Mouse (Mus musculus) small intestine, adult 2 months (tissue): ENCODE measurements around the gene Nup214. TPM values are rescaled to one million over a fixed set of nuclear protein-coding genes. Genes with fewer than 3 reads are reported as not detected.

Experiments used
- H3K27ac ChIP-seq: fragments of 200-500 bp; 2 replicates; pipeline ENCODE4 v1.5.1; 2012; ENCODE audit warnings: low read depth, low read length, control low read depth, inconsistent platforms; ENCODE audit not compliant: insufficient read depth
- H3K27me3 ChIP-seq: fragments of 200-500 bp; 2 replicates; pipeline ENCODE4 v1.6.1; 2012; ENCODE audit warnings: mild to moderate bottlenecking, moderate library complexity, low read length, inconsistent platforms; ENCODE audit not compliant: control insufficient read depth, insufficient read depth
- H3K36me3 ChIP-seq: fragments of 200-500 bp; 2 replicates; pipeline ENCODE4 v1.6.1; 2012; ENCODE audit warnings: mild to moderate bottlenecking, low read length, control low read depth, inconsistent platforms; ENCODE audit not compliant: control insufficient read depth, insufficient read depth
- H3K4me1 ChIP-seq: fragments of 200-500 bp; 2 replicates; pipeline ENCODE4 v1.6.1; 2012; ENCODE audit warnings: low read length, inconsistent platforms, mixed read lengths; ENCODE audit not compliant: control insufficient read depth, insufficient read depth, insufficient read length
- H3K4me3 ChIP-seq: fragments of 200-500 bp; 2 replicates; pipeline ENCODE4 v1.5.1; 2012; ENCODE audit warnings: low read depth, mild to moderate bottlenecking, control low read depth, inconsistent platforms, low read length, moderate library complexity
- CTCF ChIP-seq: fragments of 200-500 bp; IDR thresholded peaks from 2 replicates; pipeline ENCODE4 v1.5.1; 2012; ENCODE audit warnings: low read depth, mild to moderate bottlenecking, control low read depth, inconsistent platforms, low read length, moderate library complexity, mixed read lengths; ENCODE audit not compliant: insufficient replicate concordance, insufficient read length; ENCODE audit errors: extremely low read depth
- POLR2A ChIP-seq: fragments of 200-500 bp; IDR thresholded peaks from 2 replicates; pipeline ENCODE4 v1.6.1; 2012; ENCODE audit warnings: low read depth, mild to moderate bottlenecking, control low read depth, inconsistent platforms, low read length, moderate library complexity
- WGBS: fragments of 180-500 bp; shearing (Covaris S2); methylation state at CpG from one replicate; pipeline ENCODE4 v1.1.7; 2018; 5-methylcytosine and 5-hydroxymethylcytosine counted together
- polyA plus RNA-seq: library from polyadenylated mRNA; depleted of rRNA; stranded (reverse); fragments of >200 nt; gene quantifications from 2 replicates; pipeline ENCODE4 v1.2.3, GENCODE M21; 2012

Gene Nup214
- polyA plus RNA-seq, 1 experiment, result 21.8 TPM

DNA sequence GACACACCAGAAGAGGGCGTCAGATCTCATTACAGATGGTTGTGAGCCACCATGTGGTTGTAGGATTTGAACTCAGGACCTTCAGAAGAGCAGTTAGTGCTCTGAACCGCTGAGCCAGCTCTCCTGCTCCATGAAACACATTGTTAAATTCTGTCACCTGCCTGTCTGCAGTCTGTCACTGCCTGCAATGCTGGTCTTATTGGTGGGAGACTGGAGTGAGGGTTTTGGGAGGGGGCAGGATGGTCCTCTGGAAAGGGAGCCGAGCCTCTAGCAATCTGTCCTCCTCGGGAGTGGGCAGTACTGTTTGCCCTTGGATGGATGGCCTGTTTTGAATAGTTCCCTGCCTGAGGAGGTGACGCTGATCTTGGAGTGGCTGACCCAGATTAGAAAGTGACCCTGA, 69.6 kb downstream of the Nup214 start:
- H3K27ac ChIP-seq, result no peak overlapping the region
- H3K4me3 ChIP-seq, result no peak overlapping the region
- no peaks in the 10 kb centered on the region for H3K27me3 ChIP-seq
- TF ChIP-seq POLR2A (no peak), CTCF (no peak)
- WGBS, result 77% methylated on average over 5 of the region's 5 CpGs
- H3K4me1 ChIP-seq, result no peaks in the 10 kb centered on the region; the same call in 1 of the 2 replicates
- peaks cover 49% of the 10 kb centered on the region for H3K36me3 ChIP-seq

DNA sequence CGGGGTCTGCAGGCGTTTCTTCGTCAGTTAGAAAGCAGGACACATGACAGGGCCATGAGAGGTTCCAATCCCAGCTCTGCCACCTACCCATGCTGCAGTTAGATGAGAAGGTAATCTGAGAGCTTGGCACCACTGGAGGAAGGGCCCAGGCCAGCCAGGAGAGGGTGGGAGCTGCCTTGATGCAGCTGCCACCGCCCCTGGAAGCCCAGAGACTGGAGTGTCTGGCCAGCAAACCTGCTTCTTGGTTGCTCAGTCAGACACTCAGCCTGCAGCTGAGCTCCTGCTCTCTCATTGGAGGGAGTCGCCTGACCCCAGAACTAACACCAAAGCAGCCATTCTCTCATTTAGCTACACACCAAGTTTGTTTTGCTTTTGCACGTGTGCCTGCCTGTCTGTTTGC, 71.1 kb downstream of the Nup214 start:
- Histone ChIP-seq H3K27me3 (no peaks in the 10 kb centered on the region), H3K36me3 (peaks cover 45% of the 10 kb centered on the region), H3K4me3 (no peak overlapping the region), H3K4me1 (no peaks in the 10 kb centered on the region; the same call in 1 of the 2 replicates), H3K27ac (no peak overlapping the region)
- WGBS, result 85% methylated on average over 6 of the region's 6 CpGs
- TF ChIP-seq POLR2A, result no peak
- no peak for TF ChIP-seq CTCF

DNA sequence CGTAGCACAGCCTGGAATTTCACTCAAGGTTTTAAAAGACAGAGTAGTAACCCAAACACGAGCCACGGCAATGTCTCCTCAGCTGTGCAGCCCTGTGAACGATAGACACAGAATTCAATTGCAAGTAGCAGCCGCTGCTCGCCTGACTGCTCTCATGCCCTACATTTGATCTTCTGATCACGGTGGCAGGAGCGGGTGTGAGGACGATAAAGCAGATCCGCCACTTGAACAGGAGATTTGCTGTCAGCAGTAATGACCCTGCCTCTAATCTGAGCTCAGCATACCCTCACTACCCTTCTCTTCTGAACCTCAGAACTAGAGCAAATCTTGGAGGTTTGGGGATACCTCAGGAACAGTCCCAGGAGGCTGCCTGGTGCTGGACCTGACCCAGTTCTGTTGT, 71.8 kb downstream of the Nup214 start:
- TF ChIP-seq CTCF (no peak), POLR2A (no peak)
- H3K27me3 ChIP-seq, result no peaks in the 10 kb centered on the region
- H3K27ac ChIP-seq, result no peak overlapping the region
- H3K4me3 ChIP-seq, result no peak overlapping the region
- no peaks in the 10 kb centered on the region; the same call in 1 of the 2 replicates for H3K4me1 ChIP-seq
- H3K36me3 ChIP-seq, result peaks cover 50% of the 10 kb centered on the region
- 91% methylated on average over 10 of the region's 10 CpGs for WGBS

DNA sequence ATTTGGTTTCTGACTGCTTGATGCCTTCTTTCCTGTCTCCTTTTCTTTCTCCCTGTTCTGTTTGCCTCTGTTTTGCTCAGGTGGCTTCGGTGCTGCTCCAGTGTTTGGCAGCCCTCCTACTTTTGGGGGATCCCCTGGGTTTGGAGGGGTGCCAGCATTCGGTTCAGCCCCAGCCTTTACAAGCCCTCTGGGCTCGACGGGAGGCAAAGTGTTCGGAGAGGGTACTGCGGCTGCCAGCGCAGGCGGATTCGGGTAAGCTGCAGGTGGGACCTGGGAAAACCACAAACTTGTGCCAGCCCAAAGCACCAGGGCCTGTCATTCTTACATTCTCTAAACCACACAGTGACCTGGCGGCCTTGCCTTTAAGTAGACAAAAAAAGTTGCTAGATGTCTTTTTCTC, 73.1 kb downstream of the Nup214 start:
- no peaks in the 10 kb centered on the region for H3K27me3 ChIP-seq
- TF ChIP-seq CTCF (no peak), POLR2A (no peak)
- no peak overlapping the region for H3K27ac ChIP-seq
- H3K36me3 ChIP-seq, result peaks cover 57% of the 10 kb centered on the region
- H3K4me1 ChIP-seq, result no peaks in the 10 kb centered on the region
- WGBS, result 88% methylated on average over 10 of the region's 10 CpGs
- no peak overlapping the region for H3K4me3 ChIP-seq

DNA sequence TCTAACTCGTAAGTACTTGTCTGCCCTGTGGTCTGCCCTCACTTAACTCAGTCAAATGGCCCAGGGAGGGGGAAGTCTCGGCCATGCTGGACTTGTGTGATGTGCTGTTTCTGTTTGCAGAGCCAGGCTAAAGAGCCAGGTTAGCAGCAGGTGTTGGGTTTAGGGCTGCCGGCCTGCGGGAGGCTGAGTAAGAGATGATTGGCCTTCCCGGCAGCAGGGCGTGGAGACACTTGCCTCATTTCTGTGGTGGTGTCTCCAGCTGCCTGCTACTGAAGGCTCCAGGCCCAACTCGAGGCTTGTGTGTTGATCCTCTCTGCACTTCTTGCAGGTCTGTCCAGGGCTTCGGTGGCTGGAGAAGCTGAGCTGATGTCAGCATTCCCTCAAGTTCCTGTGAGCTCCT, 77.6 kb downstream of the Nup214 start:
- no peaks in the 10 kb centered on the region for H3K27me3 ChIP-seq
- no peak overlapping the region for H3K4me3 ChIP-seq
- 56% methylated on average over 8 of the region's 8 CpGs for WGBS
- TF ChIP-seq CTCF (no peak), POLR2A (no peak)
- no peaks in the 10 kb centered on the region for H3K4me1 ChIP-seq
- H3K36me3 ChIP-seq, result peaks cover 42% of the 10 kb centered on the region
- H3K27ac ChIP-seq, result no peak overlapping the region

DNA sequence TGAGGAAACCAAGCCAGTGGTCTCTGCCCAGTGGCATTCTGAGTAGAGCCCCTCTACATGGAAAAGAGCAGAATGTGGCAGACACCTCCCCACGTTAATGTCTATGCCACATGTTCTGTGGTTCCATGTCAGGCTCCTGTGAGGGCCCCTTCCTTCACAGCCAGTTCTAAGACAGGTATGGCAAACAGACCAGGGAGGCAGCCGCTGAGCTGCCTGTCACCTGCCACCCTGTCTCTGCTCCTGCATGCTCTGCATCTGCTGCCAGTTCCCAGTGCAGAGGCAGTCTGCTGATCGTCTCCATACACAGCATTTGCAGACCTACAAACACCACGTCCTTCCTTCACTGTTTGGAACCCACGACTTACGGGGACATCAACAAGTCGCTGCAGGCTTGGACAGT, 78.2 kb downstream of the Nup214 start:
- Histone ChIP-seq H3K36me3 (peaks cover 38% of the 10 kb centered on the region), H3K4me3 (no peak overlapping the region), H3K27ac (no peak overlapping the region), H3K4me1 (no peaks in the 10 kb centered on the region), H3K27me3 (no peaks in the 10 kb centered on the region)
- 89% methylated on average over 7 of the region's 7 CpGs for WGBS
- TF ChIP-seq POLR2A, result no peak
- no peak for TF ChIP-seq CTCF

DNA sequence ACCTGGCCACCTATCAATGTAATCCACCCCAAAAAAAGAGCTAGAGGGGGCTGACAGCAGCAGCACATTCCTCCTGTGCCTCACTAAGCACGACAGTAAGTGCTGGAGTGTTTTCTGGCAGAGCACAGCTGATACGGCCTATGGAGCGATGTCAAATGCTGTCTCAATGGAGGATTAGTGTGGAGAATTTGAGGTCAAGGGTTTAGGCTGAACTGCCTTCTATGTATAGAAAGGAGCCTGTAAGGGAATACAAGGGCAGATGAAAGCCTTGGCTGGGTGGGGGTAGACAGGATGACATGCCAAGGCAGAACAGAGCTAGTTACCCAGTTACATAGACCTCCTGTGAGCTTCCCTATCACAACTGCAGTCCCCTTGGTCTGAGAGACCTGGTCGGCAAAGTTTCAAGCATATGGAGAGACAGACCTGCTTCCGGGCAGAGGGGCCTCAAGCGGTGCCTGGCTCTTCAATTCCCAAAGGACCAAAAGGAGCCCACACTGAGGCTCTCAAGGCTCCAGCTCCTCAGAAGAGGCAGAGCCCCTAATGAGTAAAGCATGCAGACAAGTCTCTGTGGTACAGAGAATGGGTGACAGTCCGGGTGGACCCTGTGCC, 81.2 kb downstream of the Nup214 start:
- Histone ChIP-seq H3K4me1 (no peaks in the 10 kb centered on the region), H3K4me3 (no peak overlapping the region), H3K27me3 (no peaks in the 10 kb centered on the region), H3K27ac (no peak overlapping the region), H3K36me3 (peaks cover 19% of the 10 kb centered on the region)
- 72% methylated on average over 7 of the region's 7 CpGs for WGBS
- TF ChIP-seq POLR2A (no peak), CTCF (no peak)

DNA sequence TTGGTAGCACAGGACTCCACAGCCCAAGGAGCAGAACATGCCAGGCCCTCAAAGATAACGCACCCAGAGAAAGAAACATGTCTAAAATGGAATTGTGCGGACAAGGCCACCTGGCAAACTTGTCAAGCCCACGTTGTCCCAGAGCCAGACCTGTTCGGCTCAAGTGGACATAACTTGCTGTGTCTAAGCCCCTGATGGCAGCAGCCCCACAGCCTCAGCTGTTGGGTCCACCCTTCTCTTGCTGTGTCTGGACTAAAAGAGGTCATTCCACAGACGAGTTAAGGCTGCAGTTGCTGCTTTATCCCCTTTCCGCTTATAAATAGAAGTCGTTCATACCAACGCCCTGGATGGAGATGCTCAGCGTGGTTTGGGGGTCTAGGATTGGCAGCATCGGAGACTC, 82.3 kb downstream of the Nup214 start:
- Histone ChIP-seq H3K4me1 (no peaks in the 10 kb centered on the region), H3K27ac (no peak overlapping the region), H3K27me3 (no peaks in the 10 kb centered on the region), H3K4me3 (no peak overlapping the region), H3K36me3 (peaks cover 11% of the 10 kb centered on the region)
- WGBS, result 81% methylated on average over 10 of the region's 10 CpGs
- TF ChIP-seq POLR2A (no peak), CTCF (no peak)
